Mouse (Mus musculus) lung, postnatal 0 days (tissue): ENCODE data around the gene Nell1.

Experiments
- CTCF ChIP-seq: IDR thresholded peaks from 2 replicates; pipeline ENCODE4 v1.5.1; 2016; ENCODE audit warnings: antibody characterized with exemption, mild to moderate bottlenecking
- EP300 ChIP-seq: IDR thresholded peaks from 2 replicates; pipeline ENCODE4 v1.6.1; 2016; ENCODE audit warnings: antibody characterized with exemption, mild to moderate bottlenecking, control low read depth

DNA sequence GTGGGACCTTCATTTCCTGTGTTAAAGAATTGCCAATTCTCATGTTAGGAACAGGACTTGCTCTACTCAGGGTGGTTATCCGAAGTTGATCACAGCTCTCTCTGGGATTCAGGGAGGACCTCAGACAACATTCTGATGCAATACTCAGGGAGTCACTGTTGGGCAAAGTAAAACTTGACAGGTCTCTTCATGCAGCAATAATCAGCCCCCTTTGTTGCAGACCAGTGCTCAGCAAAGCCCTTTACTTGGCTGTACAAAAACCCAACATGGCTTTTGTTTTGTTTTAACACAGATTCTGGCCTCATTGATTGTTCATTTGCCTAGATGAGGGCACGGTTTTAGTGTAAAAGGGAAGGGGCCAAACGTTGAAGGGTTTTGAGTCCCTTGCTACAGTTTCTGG is 750.5 kb downstream of the Nell1 start:
- TF ChIP-seq CTCF (no peak), EP300 (no peak)
